Mouse (Mus musculus) midbrain, embryonic 13.5 days (tissue): ENCODE data around the gene Epb41l3. TPM values are rescaled to one million over a fixed set of nuclear protein-coding genes. Genes with fewer than 3 reads are reported as not detected.
A peak's percentile ranks its signal among the peaks of the same experiment; 100 is the strongest.

ENCODE experiments used
- ATAC-seq: fragments of 200-750 bp; cut with Nextera tagmentation; 2 replicates; pipeline ENCODE4 v1.8.0; 2017; ENCODE audit warnings: mild to moderate bottlenecking, moderate TSS enrichment, moderate library complexity
- H3K27ac ChIP-seq: fragments of 300-500 bp; sonication (generic); 2 replicates; pipeline ENCODE4 v1.5.1; 2015; ENCODE audit warnings: inconsistent platforms, mild to moderate bottlenecking, moderate library complexity
- H3K27me3 ChIP-seq: fragments of 300-500 bp; sonication (generic); 2 replicates; pipeline ENCODE4 v1.6.1; 2015; ENCODE audit warnings: mild to moderate bottlenecking, inconsistent platforms
- H3K36me3 ChIP-seq: fragments of 300-500 bp; sonication (generic); 2 replicates; pipeline ENCODE4 v1.6.1; 2015; ENCODE audit warnings: mild to moderate bottlenecking, inconsistent platforms
- H3K4me1 ChIP-seq: fragments of 300-500 bp; sonication (generic); replicated peaks from 2 replicates; pipeline ENCODE4 v1.6.1; 2015; ENCODE audit warnings: inconsistent platforms
- H3K4me2 ChIP-seq: fragments of 300-500 bp; sonication (generic); replicated peaks from 2 replicates; pipeline ENCODE4 v1.6.1; 2015; ENCODE audit warnings: moderate library complexity, mild to moderate bottlenecking, inconsistent platforms
- H3K4me3 ChIP-seq: fragments of 300-500 bp; sonication (generic); replicated peaks from 2 replicates; pipeline ENCODE4 v1.5.1; 2015; ENCODE audit warnings: mild to moderate bottlenecking, inconsistent platforms
- H3K9ac ChIP-seq: fragments of 300-500 bp; sonication (generic); replicated peaks from 2 replicates; pipeline ENCODE4 v1.6.1; 2015; ENCODE audit warnings: mild to moderate bottlenecking, inconsistent platforms
- H3K9me3 ChIP-seq: fragments of 300-500 bp; sonication (generic); 2 replicates; pipeline ENCODE4 v1.6.1; 2016; ENCODE audit warnings: mild to moderate bottlenecking, inconsistent platforms
- WGBS: fragments of 180-500 bp; shearing (Covaris S2); methylation state at CpG from one replicate; pipeline ENCODE4 v1.1.7; 2015; 5-methylcytosine and 5-hydroxymethylcytosine counted together
- polyA plus RNA-seq: library from polyadenylated mRNA; unstranded; fragments of >200 nt; fragmentation: Nextera tagmentation; extraction: Ambion mirVana; gene quantifications from 2 replicates; pipeline ENCODE4 v1.2.1, GENCODE M21; 2015

Gene Epb41l3
- polyA plus RNA-seq, 1 experiment from 2014 or later: 62.7 TPM

DNA sequence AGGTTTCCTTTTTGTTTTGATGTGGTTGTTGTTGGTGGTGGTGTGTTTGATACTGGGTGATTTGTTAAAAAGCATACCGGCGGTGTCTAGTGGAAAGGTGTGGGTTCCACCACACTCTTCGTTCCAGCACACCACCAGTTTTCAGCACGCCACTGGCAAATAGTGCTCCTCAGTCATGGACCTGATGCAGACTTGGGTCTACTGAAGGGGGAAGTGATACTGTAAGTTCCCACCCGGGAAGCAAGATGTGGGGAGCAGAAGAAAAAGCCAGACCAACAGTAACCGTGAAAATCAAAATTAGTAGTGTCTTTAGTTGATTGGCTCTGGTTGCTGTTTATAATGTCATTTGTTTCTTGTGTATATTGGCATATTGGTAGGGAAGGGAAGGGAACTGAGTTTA, 124.3 kb downstream of the Epb41l3 start:
- H3K36me3 ChIP-seq: no peaks in the 10 kb centered on the region
- H3K27me3 ChIP-seq: no peaks in the 10 kb centered on the region
- no peaks in the 10 kb centered on the region for H3K9me3 ChIP-seq
- H3K9ac ChIP-seq: no peak overlapping the region
- peaks cover 4% of the 10 kb centered on the region for H3K4me1 ChIP-seq
- H3K4me2 ChIP-seq: no peak overlapping the region
- H3K27ac ChIP-seq: no peak overlapping the region
- WGBS: 93% methylated on average over 6 of the region's 6 CpGs
- no peak for ATAC-seq
- no peak overlapping the region for H3K4me3 ChIP-seq

DNA sequence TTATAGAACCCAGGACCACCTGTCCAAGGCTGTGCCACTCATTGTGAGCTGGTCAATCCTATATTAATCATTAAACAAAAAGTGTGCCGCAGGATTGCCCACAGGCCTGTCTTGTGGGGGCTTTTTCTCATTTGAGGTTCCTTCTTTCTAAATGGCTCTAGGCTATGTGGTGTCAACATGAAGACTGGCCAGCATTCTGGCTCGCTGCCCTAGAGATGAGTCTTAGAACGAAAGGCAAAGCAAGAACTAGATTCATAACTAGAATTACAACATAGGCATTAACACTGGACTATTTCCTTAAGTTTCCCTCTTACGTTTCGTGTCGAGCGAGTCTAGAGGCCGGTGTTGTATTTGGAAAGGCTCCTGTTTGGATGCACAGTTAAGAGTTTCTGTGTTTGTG, 125.5 kb downstream of the Epb41l3 start:
- Histone ChIP-seq H3K36me3 (no peaks in the 10 kb centered on the region), H3K4me2 (no peak overlapping the region), H3K9ac (no peak overlapping the region), H3K4me3 (no peak overlapping the region), H3K27ac (no peak overlapping the region), H3K27me3 (no peaks in the 10 kb centered on the region), H3K9me3 (no peaks in the 10 kb centered on the region), H3K4me1 (peaks cover 4% of the 10 kb centered on the region; the same call in 1 of the 2 replicates)
- ATAC-seq: no peak
- 97% methylated on average over 8 of the region's 8 CpGs for whole genome bisulfite sequencing

DNA sequence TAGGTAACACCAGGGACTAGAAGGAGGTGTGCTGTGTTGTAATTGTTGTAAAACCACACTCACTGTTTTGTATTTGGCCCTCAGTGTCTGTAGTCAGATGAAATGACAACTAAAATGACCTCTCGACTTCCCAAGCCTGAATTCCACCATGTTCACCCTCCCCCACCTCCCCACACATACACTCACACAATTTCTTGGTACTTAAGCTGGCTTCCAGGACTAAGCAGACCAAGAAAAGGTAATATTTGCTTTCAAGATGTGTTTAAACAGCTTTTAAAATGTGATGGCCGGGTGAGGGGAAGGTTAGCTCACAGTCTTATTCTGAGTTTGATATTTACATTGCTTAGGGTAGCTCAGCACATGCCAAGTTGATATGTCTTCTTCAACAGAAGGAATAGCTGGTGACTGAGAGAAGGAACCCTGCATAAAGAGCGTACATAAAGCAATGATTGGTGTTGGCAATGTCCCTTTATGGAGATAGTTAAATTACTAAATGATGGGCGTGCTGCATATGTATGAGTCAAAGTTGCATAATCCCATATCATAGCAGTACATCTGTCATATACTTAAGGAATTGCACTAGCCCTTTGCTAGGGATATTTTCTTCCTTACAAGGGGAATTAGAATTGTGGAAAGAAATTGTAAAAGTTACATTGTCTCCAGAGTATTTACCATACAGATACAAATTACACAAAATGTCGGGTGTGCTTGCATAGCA, 130.0 kb downstream of the Epb41l3 start:
- Histone ChIP-seq H3K4me3 (no peak overlapping the region), H3K4me1 (peaks cover 18% of the 10 kb centered on the region), H3K9ac (no peak overlapping the region), H3K27ac (no peak overlapping the region), H3K36me3 (peaks cover 6% of the 10 kb centered on the region; the same call in 1 of the 2 replicates), H3K27me3 (no peaks in the 10 kb centered on the region), H3K9me3 (no peaks in the 10 kb centered on the region), H3K4me2 (no peak overlapping the region)
- WGBS: 91% methylated on average over 5 of the region's 5 CpGs
- no peak for ATAC-seq

DNA sequence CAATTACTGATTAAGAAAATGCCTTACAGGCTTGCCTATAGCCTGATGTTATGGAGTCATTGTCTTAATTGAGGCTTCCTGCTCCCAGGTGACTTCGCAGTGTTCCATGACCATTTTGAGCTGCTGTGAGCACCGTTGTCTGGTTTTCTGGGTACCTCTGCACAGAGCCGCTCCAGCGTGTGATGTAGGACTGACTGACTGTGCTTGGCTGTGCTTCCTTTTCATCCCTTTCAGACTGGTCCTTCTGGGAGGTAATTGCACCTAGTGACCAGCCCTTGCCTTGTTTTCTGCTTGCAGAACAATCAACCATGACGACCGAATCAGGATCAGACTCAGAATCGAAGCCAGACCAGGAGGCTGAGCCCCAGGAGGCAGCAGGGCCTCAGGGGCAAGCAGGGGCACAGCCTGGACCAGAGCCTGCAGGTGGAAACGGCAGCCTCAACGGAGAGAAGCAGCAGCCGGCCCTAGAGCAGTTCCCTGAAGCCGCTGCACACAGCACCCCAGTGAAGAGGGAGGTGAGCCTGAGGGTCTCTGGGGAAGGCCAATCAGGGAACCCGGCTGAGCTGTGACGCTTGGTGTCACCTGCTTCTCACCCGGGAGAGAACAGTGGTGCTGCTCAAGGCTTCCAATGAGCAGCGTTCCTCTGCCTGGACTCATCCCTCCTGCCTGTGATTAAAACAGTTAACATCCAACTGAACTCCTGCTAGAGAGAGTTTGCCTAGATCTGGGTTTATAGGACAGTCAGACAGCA, 132.3 kb downstream of the Epb41l3 start:
- peak overlapping the region; percentile 67 for H3K27ac ChIP-seq
- no peak overlapping the region for H3K4me3 ChIP-seq
- H3K9ac ChIP-seq: peak overlapping the region; percentile 36; the same call in 1 of the 2 replicates
- H3K27me3 ChIP-seq: no peaks in the 10 kb centered on the region
- H3K9me3 ChIP-seq: no peaks in the 10 kb centered on the region
- peak overlapping the region; percentile 31; the same call in 1 of the 2 replicates for H3K4me2 ChIP-seq
- peaks cover 10% of the 10 kb centered on the region for H3K36me3 ChIP-seq
- peaks cover 18% of the 10 kb centered on the region for H3K4me1 ChIP-seq
- WGBS: 25% methylated on average over 15 of the region's 15 CpGs
- peak; percentile 77 for ATAC-seq

DNA sequence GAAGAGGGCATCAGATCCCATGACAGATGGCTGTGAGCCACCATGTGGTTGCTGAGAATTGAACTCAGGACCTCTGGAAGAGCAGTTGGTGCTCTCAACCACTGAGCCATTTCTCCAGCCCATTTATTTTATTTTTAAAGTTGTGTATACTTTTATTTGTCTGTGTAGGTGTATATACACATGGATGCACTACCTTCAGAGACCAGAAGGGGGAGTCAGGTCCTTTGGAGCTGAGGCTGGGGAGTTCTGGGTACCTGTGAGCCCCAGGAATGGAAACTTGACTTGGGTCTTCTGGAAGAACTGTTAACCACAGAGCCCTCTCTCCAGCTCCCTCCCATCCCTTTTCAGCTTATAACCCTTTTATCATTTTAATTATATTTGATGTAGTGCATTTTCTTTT, 135.6 kb downstream of the Epb41l3 start:
- Histone ChIP-seq H3K36me3 (peaks cover 14% of the 10 kb centered on the region), H3K27me3 (no peaks in the 10 kb centered on the region), H3K4me3 (no peak overlapping the region)

DNA sequence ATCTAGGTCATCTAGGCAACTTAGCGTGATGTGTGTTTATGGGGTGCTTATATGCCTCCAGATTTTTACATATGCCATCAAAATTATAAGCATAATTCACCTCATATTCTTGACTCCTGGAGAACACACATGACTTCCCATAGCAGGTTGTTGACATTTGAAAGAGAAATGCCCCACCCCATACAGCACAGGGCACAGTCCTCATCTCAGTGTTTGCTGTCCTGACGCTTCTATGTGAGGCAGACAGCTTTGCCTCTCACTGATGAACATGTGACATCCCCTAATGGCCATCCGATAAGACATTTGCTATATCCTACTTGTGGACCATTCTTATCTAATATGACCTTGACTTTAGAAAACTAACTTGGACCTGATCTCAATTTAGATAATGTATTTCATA, 140.6 kb downstream of the Epb41l3 start:
- Histone ChIP-seq H3K27ac (no peak overlapping the region), H3K9me3 (no peaks in the 10 kb centered on the region), H3K27me3 (no peaks in the 10 kb centered on the region), H3K4me1 (no peaks in the 10 kb centered on the region), H3K4me3 (no peak overlapping the region), H3K4me2 (no peak overlapping the region), H3K9ac (no peak overlapping the region), H3K36me3 (peaks cover 4% of the 10 kb centered on the region)
- 94% methylated on average over 3 of the region's 3 CpGs for WGBS
- no peak for ATAC-seq

More for the DNA sequence above, 135.6 kb downstream of the Epb41l3 start:
- no peak for ATAC-seq
- peaks cover 18% of the 10 kb centered on the region for H3K4me1 ChIP-seq
- no peak overlapping the region for H3K27ac ChIP-seq
- no peaks in the 10 kb centered on the region for H3K9me3 ChIP-seq
- H3K9ac ChIP-seq: no peak overlapping the region
- no peak overlapping the region for H3K4me2 ChIP-seq

DNA sequence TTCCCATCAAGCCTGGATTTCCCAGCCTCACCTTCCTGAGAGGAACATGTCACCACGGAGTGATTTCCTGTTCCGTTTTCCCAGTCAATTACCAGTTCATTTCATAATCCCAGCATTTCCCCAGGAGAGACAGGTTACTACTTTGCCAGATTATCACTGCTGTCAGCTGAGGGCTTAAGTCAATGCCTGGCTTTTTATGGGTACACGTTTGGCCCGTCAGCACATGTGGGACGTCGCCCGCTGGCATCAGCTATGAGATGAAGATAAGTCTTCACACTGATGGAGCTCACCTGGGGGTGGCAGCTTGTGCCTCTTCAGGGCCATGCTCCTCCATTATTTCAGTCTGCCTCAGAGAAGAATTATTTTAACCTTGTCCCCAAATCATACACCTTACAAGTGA, 145.4 kb downstream of the Epb41l3 start:
- WGBS: 83% methylated on average over 7 of the region's 7 CpGs
- Histone ChIP-seq H3K27me3 (no peaks in the 10 kb centered on the region), H3K4me2 (no peak overlapping the region), H3K27ac (no peak overlapping the region), H3K4me3 (no peak overlapping the region), H3K9ac (no peak overlapping the region), H3K4me1 (0 out of 2 replicates have a peak, but pooled peaks cover 3% of the 10 kb centered on the region), H3K9me3 (no peaks in the 10 kb centered on the region), H3K36me3 (peaks cover 6% of the 10 kb centered on the region; the same call in 1 of the 2 replicates)
- ATAC-seq: no peak

DNA sequence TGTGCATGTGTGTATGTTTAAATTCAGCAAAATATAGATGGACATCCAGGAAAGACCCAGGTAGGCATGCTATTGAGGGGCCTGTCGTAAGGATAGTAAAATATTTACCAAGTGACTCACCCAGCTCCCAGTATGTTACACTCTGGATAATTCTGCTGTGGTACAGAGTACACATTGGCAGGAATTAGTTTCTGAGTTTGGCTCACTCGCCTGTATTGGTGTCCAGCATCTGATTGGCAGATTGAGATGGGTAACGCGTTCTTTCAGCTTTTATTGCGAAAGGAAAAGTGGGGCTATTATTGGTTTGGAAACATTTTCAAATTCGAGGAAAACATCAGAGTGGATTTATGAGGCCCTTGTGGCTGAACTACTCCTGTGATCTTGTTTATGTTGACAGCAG, 145.9 kb downstream of the Epb41l3 start:
- H3K27ac ChIP-seq: no peak overlapping the region
- H3K36me3 ChIP-seq: peaks cover 6% of the 10 kb centered on the region; the same call in 1 of the 2 replicates
- no peak for ATAC-seq
- H3K4me3 ChIP-seq: no peak overlapping the region
- 0 out of 2 replicates have a peak, but pooled peaks cover 3% of the 10 kb centered on the region for H3K4me1 ChIP-seq
- H3K9ac ChIP-seq: no peak overlapping the region
- no peaks in the 10 kb centered on the region for H3K9me3 ChIP-seq
- H3K4me2 ChIP-seq: no peak overlapping the region
- H3K27me3 ChIP-seq: no peaks in the 10 kb centered on the region
- WGBS: 82% methylated on average over 6 of the region's 6 CpGs

DNA sequence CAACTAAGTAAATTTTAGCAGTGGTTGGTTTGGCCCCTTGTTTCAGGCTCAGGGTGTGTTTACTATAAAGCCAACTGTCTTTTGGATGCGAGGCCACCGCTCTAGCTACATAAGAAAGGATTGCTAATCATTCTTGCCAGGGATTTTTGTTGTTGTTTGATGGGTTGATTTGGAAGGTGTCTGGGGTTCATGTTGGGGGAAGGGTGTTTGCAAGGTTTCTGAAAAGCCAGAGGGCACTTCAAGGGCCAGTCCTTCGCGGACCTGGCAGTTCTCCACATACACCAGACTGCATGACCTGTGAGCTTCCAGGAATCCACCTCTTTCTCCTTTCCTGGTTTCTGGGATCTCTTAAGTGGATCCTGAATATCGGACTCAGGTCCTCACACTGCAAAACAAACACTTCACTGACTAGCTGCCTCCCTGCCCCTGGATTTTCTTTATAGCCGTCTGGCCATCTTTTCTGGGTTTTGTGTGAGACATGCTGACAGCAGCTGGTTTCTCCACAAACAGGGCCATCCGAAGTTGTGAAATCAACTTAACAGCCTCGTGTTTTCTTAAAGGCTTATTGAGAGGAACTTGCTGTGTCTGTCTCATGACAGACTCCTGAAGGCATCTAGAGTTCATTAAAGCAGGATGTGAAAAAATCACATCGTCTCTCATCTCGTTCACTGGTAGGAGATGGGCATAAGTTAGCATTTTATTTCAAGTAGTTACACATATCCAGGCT, 146.6 kb downstream of the Epb41l3 start:
- Histone ChIP-seq H3K27me3 (no peaks in the 10 kb centered on the region), H3K4me1 (peaks cover 6% of the 10 kb centered on the region; the same call in 1 of the 2 replicates), H3K9me3 (no peaks in the 10 kb centered on the region), H3K27ac (no peak overlapping the region), H3K36me3 (peaks cover 6% of the 10 kb centered on the region; the same call in 1 of the 2 replicates), H3K9ac (no peak overlapping the region), H3K4me3 (no peak overlapping the region), H3K4me2 (no peak overlapping the region)
- ATAC-seq: no peak
- 46% methylated on average over 10 of the region's 10 CpGs for WGBS

DNA sequence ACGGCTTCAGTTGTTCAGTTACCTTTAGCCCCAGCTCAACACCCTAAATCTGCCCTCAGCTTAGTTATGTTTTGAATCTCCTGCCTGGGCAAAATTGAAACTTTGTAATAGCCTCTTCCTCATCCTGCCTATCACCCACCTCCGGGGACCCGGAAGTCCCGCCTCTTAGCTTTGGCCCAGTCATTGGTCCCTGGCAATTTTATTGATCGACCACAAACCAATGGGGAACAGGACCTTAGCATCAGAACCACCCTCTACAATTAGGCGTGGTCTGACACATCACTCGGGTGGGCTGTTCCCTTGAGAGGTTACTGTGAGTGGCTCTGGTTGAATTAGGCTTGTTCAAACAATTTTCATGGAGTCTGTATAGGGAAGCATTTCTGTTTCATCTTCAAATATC, 150.5 kb downstream of the Epb41l3 start:
- no peak for ATAC-seq
- no peak overlapping the region for H3K9ac ChIP-seq
- 91% methylated on average over 7 of the region's 7 CpGs for WGBS
- H3K4me1 ChIP-seq: peaks cover 27% of the 10 kb centered on the region
- no peak overlapping the region for H3K4me3 ChIP-seq
- 0 out of 2 replicates have a peak, but pooled peaks cover 6% of the 10 kb centered on the region for H3K36me3 ChIP-seq
- H3K9me3 ChIP-seq: no peaks in the 10 kb centered on the region
- H3K27me3 ChIP-seq: no peaks in the 10 kb centered on the region
- no peak overlapping the region for H3K27ac ChIP-seq
- no peak overlapping the region for H3K4me2 ChIP-seq

DNA sequence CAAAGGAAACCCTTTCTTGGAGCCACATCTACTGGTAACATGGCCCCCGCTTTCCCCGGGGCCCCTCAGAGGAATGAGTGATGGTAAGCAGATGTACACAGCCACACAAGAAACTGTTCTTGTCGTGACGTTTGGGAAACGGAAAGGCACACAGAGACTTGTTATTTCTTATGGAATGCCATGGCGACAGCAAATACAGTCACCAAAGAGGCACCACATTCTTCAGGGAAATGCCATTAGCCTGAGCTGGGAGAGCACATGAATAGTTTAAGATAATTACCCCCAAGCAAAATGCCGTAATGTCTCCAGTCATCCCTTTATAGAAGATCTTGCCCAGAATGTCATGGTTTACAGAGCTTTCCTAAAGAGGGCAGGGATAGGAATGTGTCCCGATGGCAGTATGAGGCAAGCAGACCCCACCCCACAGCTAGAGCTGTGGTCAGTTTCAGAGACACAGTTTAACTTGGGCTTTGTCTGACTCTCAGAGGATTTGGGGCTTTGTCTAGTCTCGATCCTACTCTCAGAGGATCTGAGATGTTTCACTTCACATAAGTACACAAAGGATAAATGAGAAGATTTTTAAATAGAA, 152.0 kb downstream of the Epb41l3 start:
- WGBS: 59% methylated on average over 9 of the region's 9 CpGs
- Histone ChIP-seq H3K9me3 (no peaks in the 10 kb centered on the region), H3K9ac (no peak overlapping the region), H3K27ac (0 out of 2 replicates have a peak overlapping the region, but pooled peaks have one; percentile 4), H3K36me3 (0 out of 2 replicates have a peak, but pooled peaks cover 6% of the 10 kb centered on the region), H3K27me3 (no peaks in the 10 kb centered on the region), H3K4me1 (peaks cover 38% of the 10 kb centered on the region), H3K4me2 (no peak overlapping the region), H3K4me3 (no peak overlapping the region)
- ATAC-seq: no peak
